ENCODE assay signal across 19 mouse cellular contexts in genomic region chr4:104625316-104625715, GRCm38 (mm10).
DNase-seq lines count a peak whose midpoint lies in the region; ATAC-seq lines count a peak whose summit lies in the region.
"Had no signal": no experiment of that assay in that cellular context is flagged by ENCODE, and none has a peak within 500 bp of the region (broad histone marks: within the 10 kb centered on the region; RNA-seq: fewer than 3 reads in every experiment).

No protein-coding gene starts in this region.

- no peak overlapping the region for H3K4me3 ChIP-seq in heart, embryonic 10.5 days
- H3K4me3 ChIP-seq: embryonic facial prominence, embryonic 10.5 days; erythroblast, embryonic 14.5 days; forebrain, embryonic 10.5 days; hindbrain, embryonic 13.5 days had no signal

- no peaks in the 10 kb centered on the region for H3K4me1 ChIP-seq in heart, embryonic 10.5 days
- H3K4me1 ChIP-seq: embryonic facial prominence, embryonic 10.5 days; forebrain, embryonic 10.5 days; hindbrain, embryonic 13.5 days had no signal

- ATAC-seq in monocyte, adult 5-6 weeks (replicated peaks; ENCODE audit: insufficient number of reproducible peaks, low FRiP score, low TSS enrichment, poor library complexity, severe bottlenecking), result no peak
- ATAC-seq: forebrain, embryonic 16.5 days; hindbrain, postnatal 0 days had no signal

- H3K9me3 ChIP-seq in heart, embryonic 10.5 days, result no peaks in the 10 kb centered on the region
- H3K9me3 ChIP-seq: embryonic facial prominence, embryonic 10.5 days; forebrain, embryonic 10.5 days; hindbrain, embryonic 13.5 days had no signal

- peak; percentile 11 for DNase-seq in heart, embryonic 10.5 days (ENCODE audit: low spot score)
- DNase-seq in heart, postnatal 25 days (ENCODE audit: low spot score), result no peak
- DNase-seq in kidney, adult 8-10 months, result peak; percentile 42 to 60
- DNase-seq in kidney, postnatal 14 days, result peak; percentile 52
- no peak for DNase-seq in layer of hippocampus, postnatal 36 days
- no peak for DNase-seq in adrenal gland, postnatal 4 days (ENCODE audit: low spot score in 2 of 2)
- DNase-seq: adrenal gland, postnatal 14 days; cerebellum, adult 2 months; cerebellum, postnatal 10 days; gastrocnemius, postnatal 36 days; heart, adult 11 months; heart, postnatal 10 days had no signal

- no peaks in the 10 kb centered on the region for H3K27me3 ChIP-seq in heart, embryonic 10.5 days (ENCODE audit: insufficient read depth, poor library complexity, severe bottlenecking)
- H3K27me3 ChIP-seq: hindbrain, embryonic 13.5 days had no signal

- intact Hi-C loops in heart, postnatal 25 days (cut with DNase I), result no loop called here

- H3K36me3 ChIP-seq in heart, embryonic 10.5 days, result no peaks in the 10 kb centered on the region
- H3K36me3 ChIP-seq: embryonic facial prominence, embryonic 10.5 days; hindbrain, embryonic 13.5 days had no signal

- no peak overlapping the region for H3K27ac ChIP-seq in heart, embryonic 10.5 days
- H3K27ac ChIP-seq: embryonic facial prominence, embryonic 10.5 days; forebrain, embryonic 10.5 days; hindbrain, embryonic 13.5 days; hindbrain, postnatal 0 days had no signal

- WGBS in heart, embryonic 10.5 days, result 87% methylated on average over 8 of the region's 8 CpGs

Comparison
In these comparisons a context has a peak if more than half of its experiments do, and no peak if none do; other contexts are left out.
1. DNase-seq: peak in heart, embryonic 10.5 days (single experiment), kidney, adult 8-10 months (2 of 2) and kidney, postnatal 14 days (single experiment); none in heart, postnatal 25 days (single experiment), layer of hippocampus, postnatal 36 days (0 of 2) and adrenal gland, postnatal 4 days (0 of 2).